Mouse (Mus musculus): ENCODE data around the gene Zfp146. TPM values are rescaled to one million over a fixed set of nuclear protein-coding genes. Genes with fewer than 3 reads are reported as not detected.
A peak's percentile ranks its signal among the peaks of the same experiment; 100 is the strongest.
"Not testable (repeated sequence)": the region's sequence is repeated elsewhere in the genome, so short reads cannot be mapped to it uniquely, and the experiment has no call there.

Gene Zfp146
- 2.6 TPM in 1 of 2 replicates, not detected in the other for polyA plus RNA-seq (2012; ENCODE audit: insufficient read depth, low replicate concordance)

- peak; percentile 76; the same call in 2 of the 3 replicates for TF ChIP-seq GATA1 (IDR thresholded peaks at IDR 0.05; ENCODE audit: borderline replicate concordance, low read length)
- no peak for TF ChIP-seq FLI1 (IDR thresholded peaks at IDR 0.05; ENCODE audit: low read length)
These were observed at the start of gene Zfp146 for GRCm38 (mm10) chr7:30169583-30170282. TSS of gene Zfp146 (minus strand) at chr7:30169750.

GRCm38 (mm10) chr7:30217277-30217676, 47.7 kb upstream of the Zfp146 start:
- H3K4me3 ChIP-seq (replicated peaks) = no peak overlapping the region
- peaks cover 27% of the 10 kb centered on the region for H3K4me1 ChIP-seq
- H3K36me3 ChIP-seq (replicated peaks; ENCODE audit: low read length) = peaks cover 2% of the 10 kb centered on the region
- peaks cover 2% of the 10 kb centered on the region for H3K27me3 ChIP-seq (replicated peaks)
- TF ChIP-seq FLI1 (IDR thresholded peaks at IDR 0.05; ENCODE audit: low read length) = no peak
- TF ChIP-seq GATA1 (IDR thresholded peaks at IDR 0.05; ENCODE audit: borderline replicate concordance, low read length) = no peak
- H3K9me3 ChIP-seq = no peaks in the 10 kb centered on the region

More at GRCm38 (mm10) chr7:30169583-30170282, at the start of gene Zfp146:
- Histone ChIP-seq H3K9me3 (peaks cover 15% of the 10 kb centered on the region), H3K4me1 (peaks cover 30% of the 10 kb centered on the region), H3K36me3 (replicated peaks; ENCODE audit: low read length) (peaks cover 35% of the 10 kb centered on the region), H3K27me3 (replicated peaks) (no peaks in the 10 kb centered on the region), H3K4me3 (replicated peaks) (peak within 1 kb of the TSS; percentile 97)

- H3K9me3 ChIP-seq = no peaks in the 10 kb centered on the region
- TF ChIP-seq GATA1 (IDR thresholded peaks at IDR 0.05; ENCODE audit: borderline replicate concordance, low read length) (no peak), FLI1 (IDR thresholded peaks at IDR 0.05; ENCODE audit: low read length) (no peak)
- no peaks in the 10 kb centered on the region for H3K36me3 ChIP-seq (replicated peaks; ENCODE audit: low read length)
- peaks cover 2% of the 10 kb centered on the region for H3K27me3 ChIP-seq (replicated peaks)
- H3K4me1 ChIP-seq = peaks cover 27% of the 10 kb centered on the region
- H3K4me3 ChIP-seq (replicated peaks) = peak overlapping the region; percentile 88
These were observed 47.2 kb upstream of the Zfp146 start for GRCm38 (mm10) chr7:30216723-30217151.

GRCm38 (mm10) chr7:30215875-30216274, 46.3 kb upstream of the Zfp146 start:
- Histone ChIP-seq H3K9me3 (peaks cover 4% of the 10 kb centered on the region; the same call in 1 of the 2 replicates), H3K4me3 (replicated peaks) (no peak overlapping the region), H3K36me3 (replicated peaks; ENCODE audit: low read length) (no peaks in the 10 kb centered on the region), H3K27me3 (replicated peaks) (peaks cover 2% of the 10 kb centered on the region), H3K4me1 (peaks cover 27% of the 10 kb centered on the region)
- TF ChIP-seq GATA1 (IDR thresholded peaks at IDR 0.05; ENCODE audit: borderline replicate concordance, low read length) (no peak), FLI1 (IDR thresholded peaks at IDR 0.05; ENCODE audit: low read length) (no peak)

GRCm38 (mm10) chr7:30213881-30214280, 44.3 kb upstream of the Zfp146 start:
- H3K27me3 ChIP-seq (replicated peaks) = peaks cover 2% of the 10 kb centered on the region
- peaks cover 13% of the 10 kb centered on the region for H3K4me1 ChIP-seq
- no peak for TF ChIP-seq GATA1 (IDR thresholded peaks at IDR 0.05; ENCODE audit: borderline replicate concordance, low read length)
- TF ChIP-seq FLI1 (IDR thresholded peaks at IDR 0.05; ENCODE audit: low read length) = no peak
- H3K9me3 ChIP-seq = peaks cover 4% of the 10 kb centered on the region; the same call in 1 of the 2 replicates
- H3K4me3 ChIP-seq (replicated peaks) = no peak overlapping the region
- H3K36me3 ChIP-seq (replicated peaks; ENCODE audit: low read length) = no peaks in the 10 kb centered on the region

GRCm38 (mm10) chr7:30211025-30211424, 41.5 kb upstream of the Zfp146 start:
- H3K4me3 ChIP-seq (replicated peaks) = no peak overlapping the region
- no peak for TF ChIP-seq GATA1 (IDR thresholded peaks at IDR 0.05; ENCODE audit: borderline replicate concordance, low read length)
- TF ChIP-seq FLI1 (IDR thresholded peaks at IDR 0.05; ENCODE audit: low read length) = no peak
- H3K27me3 ChIP-seq (replicated peaks) = peaks cover 2% of the 10 kb centered on the region
- peaks cover 4% of the 10 kb centered on the region; the same call in 1 of the 2 replicates for H3K9me3 ChIP-seq
- no peaks in the 10 kb centered on the region for H3K4me1 ChIP-seq
- H3K36me3 ChIP-seq (replicated peaks; ENCODE audit: low read length) = no peaks in the 10 kb centered on the region

GRCm38 (mm10) chr7:30206364-30206763, 36.8 kb upstream of the Zfp146 start:
- H3K36me3 ChIP-seq (replicated peaks; ENCODE audit: low read length); H3K4me3 ChIP-seq (replicated peaks); H3K27me3 ChIP-seq (replicated peaks); H3K9me3 ChIP-seq: not testable (repeated sequence)
- H3K4me1 ChIP-seq = peaks cover 12% of the 10 kb centered on the region

GRCm38 (mm10) chr7:30205383-30205782, 35.8 kb upstream of the Zfp146 start:
- H3K4me1 ChIP-seq = peaks cover 12% of the 10 kb centered on the region
- no peaks in the 10 kb centered on the region for H3K27me3 ChIP-seq (replicated peaks)
- TF ChIP-seq GATA1 (IDR thresholded peaks at IDR 0.05; ENCODE audit: borderline replicate concordance, low read length) (no peak), FLI1 (IDR thresholded peaks at IDR 0.05; ENCODE audit: low read length) (no peak)
- H3K9me3 ChIP-seq = no peaks in the 10 kb centered on the region
- no peak overlapping the region for H3K4me3 ChIP-seq (replicated peaks)
- H3K36me3 ChIP-seq (replicated peaks; ENCODE audit: low read length) = no peaks in the 10 kb centered on the region

- H3K4me3 ChIP-seq (replicated peaks) = peak overlapping the region; percentile 44
- H3K36me3 ChIP-seq (replicated peaks; ENCODE audit: low read length) = no peaks in the 10 kb centered on the region
- H3K4me1 ChIP-seq = peaks cover 12% of the 10 kb centered on the region
- no peaks in the 10 kb centered on the region for H3K27me3 ChIP-seq (replicated peaks)
- no peaks in the 10 kb centered on the region for H3K9me3 ChIP-seq
- TF ChIP-seq GATA1 (IDR thresholded peaks at IDR 0.05; ENCODE audit: borderline replicate concordance, low read length) (no peak), FLI1 (IDR thresholded peaks at IDR 0.05; ENCODE audit: low read length) (no peak)
These were observed 34.8 kb upstream of the Zfp146 start for GRCm38 (mm10) chr7:30204380-30204779.

- TF ChIP-seq GATA1 (IDR thresholded peaks at IDR 0.05; ENCODE audit: borderline replicate concordance, low read length) = no peak
- no peak for TF ChIP-seq FLI1 (IDR thresholded peaks at IDR 0.05; ENCODE audit: low read length)
- Histone ChIP-seq H3K9me3 (no peaks in the 10 kb centered on the region), H3K27me3 (replicated peaks) (no peaks in the 10 kb centered on the region), H3K4me1 (peaks cover 21% of the 10 kb centered on the region), H3K4me3 (replicated peaks) (no peak overlapping the region), H3K36me3 (replicated peaks; ENCODE audit: low read length) (no peaks in the 10 kb centered on the region)
These were observed 33.5 kb upstream of the Zfp146 start for GRCm38 (mm10) chr7:30202895-30203690.

- not testable (repeated sequence) for H3K4me3 ChIP-seq (replicated peaks); H3K27me3 ChIP-seq (replicated peaks); H3K9me3 ChIP-seq; H3K36me3 ChIP-seq (replicated peaks; ENCODE audit: low read length)
- H3K4me1 ChIP-seq = peaks cover 45% of the 10 kb centered on the region
These were observed 31.1 kb upstream of the Zfp146 start for GRCm38 (mm10) chr7:30200661-30201060.

Measured in megakaryocyte, embryonic 14.5 days (primary cell).